Mouse (Mus musculus) megakaryocyte, embryonic 14.5 days (primary cell): ENCODE data around the gene Pard3.

Source experiments
- FLI1 ChIP-seq: IDR thresholded peaks from 2 replicates; pipeline ENCODE4 v1.6.1; 2012; ENCODE audit warnings: low read length, inconsistent platforms, mixed read lengths
- GATA1 ChIP-seq: IDR thresholded peaks from 3 replicates; pipeline ENCODE4 v1.6.1; 2012; ENCODE audit warnings: mixed read lengths, low read length, inconsistent platforms, borderline replicate concordance

DNA sequence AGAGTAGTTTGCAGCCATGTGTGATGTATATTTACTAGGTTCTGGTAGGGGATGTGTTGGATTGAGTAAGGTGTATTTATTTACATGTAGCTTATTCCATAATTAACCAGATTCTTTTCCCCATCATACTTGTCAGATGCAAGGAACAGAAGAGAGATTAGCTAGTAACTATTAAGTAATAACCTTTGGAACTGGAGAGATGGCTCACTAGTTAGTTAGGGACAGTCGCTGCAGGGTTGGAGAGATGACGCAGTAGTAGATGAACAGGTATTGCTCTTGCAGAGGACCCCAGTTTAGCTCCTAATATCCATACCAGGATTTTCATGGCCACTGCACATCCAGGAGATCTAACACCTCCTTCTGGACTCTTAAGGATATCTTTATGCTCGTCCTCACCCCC, 207.5 kb downstream of the Pard3 start:
- TF ChIP-seq GATA1: no peak
- no peak for TF ChIP-seq FLI1
